Mouse (Mus musculus) adipocyte (in vitro differentiated cells): Measurements from ENCODE around the gene Iapp.
"Not testable (repeated sequence)": the region's sequence is repeated elsewhere in the genome, so short reads cannot be mapped to it uniquely, and the experiment has no call there.

Experiments used
- DNase-seq: peaks from one replicate; pipeline ENCODE4 v3.0.0-alpha.2; 2016; ENCODE audit warnings: low spot score

Gene Iapp

GRCm38 (mm10) chr6:142298098-142298497 is at the start of gene Iapp:
Gene Iapp, plus strand, starts transcription at chr6:142298423.
- DNase-seq = no peak

- not testable (repeated sequence) for DNase-seq
These were observed 47.4 kb upstream of the Iapp start for GRCm38 (mm10) chr6:142250738-142251307.

GRCm38 (mm10) chr6:142275721-142276442 is 22.3 kb upstream of the Iapp start:
- no peak for DNase-seq

- no peak for DNase-seq
These were observed 8.7 kb upstream of the Iapp start for GRCm38 (mm10) chr6:142289413-142290118.

- DNase-seq = no peak
These were observed 6.9 kb downstream of the Iapp start for GRCm38 (mm10) chr6:142305076-142305475.

- no peak for DNase-seq
These were observed 16.1 kb downstream of the Iapp start for GRCm38 (mm10) chr6:142314285-142314684.

GRCm38 (mm10) chr6:142317106-142317505 is 18.9 kb downstream of the Iapp start:
- no peak for DNase-seq

GRCm38 (mm10) chr6:142322881-142323280 is 24.7 kb downstream of the Iapp start, which contains the start of gene Slco1a5:
Gene Slco1a5, minus strand, starts transcription at chr6:142322981.
- no peak for DNase-seq

- DNase-seq = no peak
These were observed 28.4 kb downstream of the Iapp start for GRCm38 (mm10) chr6:142326598-142326997.

- DNase-seq = no peak
These were observed 31.0 kb downstream of the Iapp start for GRCm38 (mm10) chr6:142329201-142329600.

GRCm38 (mm10) chr6:142338961-142339360 is 40.7 kb downstream of the Iapp start:
- no peak for DNase-seq

- no peak for DNase-seq
These were observed 41.4 kb downstream of the Iapp start for GRCm38 (mm10) chr6:142339576-142339975.

- DNase-seq = peak; percentile 50
These were observed 45.3 kb downstream of the Iapp start for GRCm38 (mm10) chr6:142343561-142343960.

GRCm38 (mm10) chr6:142345440-142346038 is 47.3 kb downstream of the Iapp start, which contains the start of gene Pyroxd1:
Gene Pyroxd1, plus strand, starts transcription at chr6:142345654.
- DNase-seq = peak; percentile 94

- no peak for DNase-seq
These were observed 48.2 kb downstream of the Iapp start for GRCm38 (mm10) chr6:142346181-142347110.

GRCm38 (mm10) chr6:142347431-142348385 is 49.5 kb downstream of the Iapp start:
- DNase-seq = no peak

GRCm38 (mm10) chr6:142352099-142352498 is 53.9 kb downstream of the Iapp start:
- not testable (repeated sequence) for DNase-seq
